Mouse (Mus musculus) layer of hippocampus, postnatal 14 days (tissue): ENCODE data around the gene Mss51. TPM values are rescaled to one million over a fixed set of nuclear protein-coding genes. Genes with fewer than 3 reads are reported as not detected.

Experiments
- DNase-seq, 2 experiments: peaks; one replicate each; pipeline ENCODE4 v3.0.0; 2021 to 2022; ENCODE audit warnings: low spot score in 2 of 2, mixed read lengths in 1 of 2
- long read RNA-seq, 2 experiments: library from polyadenylated mRNA; stranded (forward); transcript quantifications; one replicate each; pipeline ENCODE4 v2.0.0; 2021
- total RNA-seq, 2 experiments: library from RNA; stranded (reverse); gene quantifications; 2 replicates each; pipeline ENCODE4 v1.2.3; 2021

Gene Mss51
- total RNA-seq = 1 to 10 TPM; 1.0 to 1.8 TPM
- long read RNA-seq, experiment 1, partial matches to known transcripts = 0 of 1 reads
- long read RNA-seq, experiment 1, other reads (novel, unspliced or antisense) = 1 of 1 reads
- long read RNA-seq, experiment 2 = 0 reads

GRCm38 (mm10) chr14:20496603-20497002, at the start of gene Mss51:
TSS of gene Mss51 (minus strand) at chr14:20496901.
- DNase-seq = no peak

- peak; percentile 77 to 89 for DNase-seq
These were observed 49.7 kb upstream of the Mss51 start, which contains the start of gene Ppp3cb for GRCm38 (mm10) chr14:20546415-20546814. TSS of gene Ppp3cb (minus strand) at chr14:20546573.

- peak; percentile 84 to 85 for DNase-seq
These were observed 49.0 kb upstream of the Mss51 start for GRCm38 (mm10) chr14:20545529-20546331.

GRCm38 (mm10) chr14:20544467-20545411, 48.0 kb upstream of the Mss51 start:
- DNase-seq = no peak

- no peak for DNase-seq
These were observed 32.9 kb upstream of the Mss51 start for GRCm38 (mm10) chr14:20529643-20530042.

GRCm38 (mm10) chr14:20520179-20520578, 23.5 kb upstream of the Mss51 start:
- DNase-seq = no peak

GRCm38 (mm10) chr14:20508424-20508823, 11.7 kb upstream of the Mss51 start:
- no peak for DNase-seq

- no peak for DNase-seq
These were observed 6.3 kb upstream of the Mss51 start for GRCm38 (mm10) chr14:20502966-20503365.

GRCm38 (mm10) chr14:20499982-20500381, 3.3 kb upstream of the Mss51 start:
- DNase-seq = peak in 1 of 2 experiments; percentile 29

GRCm38 (mm10) chr14:20486031-20486430, 10.7 kb downstream of the Mss51 start:
- DNase-seq = no peak

- no peak for DNase-seq
These were observed 14.5 kb downstream of the Mss51 start for GRCm38 (mm10) chr14:20482051-20482751.

GRCm38 (mm10) chr14:20481211-20481610, 15.5 kb downstream of the Mss51 start:
- DNase-seq = no peak

- no peak for DNase-seq
These were observed 16.5 kb downstream of the Mss51 start for GRCm38 (mm10) chr14:20480195-20480579.

GRCm38 (mm10) chr14:20479291-20480194, 17.2 kb downstream of the Mss51 start, which contains the start of gene Anxa7:
TSS of gene Anxa7 (minus strand) at chr14:20480133.
- DNase-seq = peak; percentile 56 to 64

- no peak for DNase-seq
These were observed 17.9 kb downstream of the Mss51 start for GRCm38 (mm10) chr14:20478801-20479200.

- no peak for DNase-seq
These were observed 18.3 kb downstream of the Mss51 start for GRCm38 (mm10) chr14:20478385-20478784.

- no peak for DNase-seq
These were observed 19.3 kb downstream of the Mss51 start for GRCm38 (mm10) chr14:20477261-20478025.

GRCm38 (mm10) chr14:20460216-20460615, 36.5 kb downstream of the Mss51 start:
- no peak for DNase-seq

GRCm38 (mm10) chr14:20458378-20458777, 38.3 kb downstream of the Mss51 start:
- DNase-seq = no peak
